Mouse (Mus musculus) myocyte (in vitro differentiated cells): Measurements from ENCODE around the gene Lrrc8b.

Experiments
- CEBPB ChIP-seq: IDR thresholded peaks from 2 replicates; pipeline ENCODE4 v1.6.1; 2011; ENCODE audit warnings: mild to moderate bottlenecking, moderate library complexity; ENCODE audit not compliant: poor library complexity, insufficient read depth, severe bottlenecking
- E2F4 ChIP-seq: IDR thresholded peaks from one replicate; pipeline ENCODE4 v1.6.1; 2011; ENCODE audit warnings: mild to moderate bottlenecking, control low read depth, moderate library complexity; ENCODE audit not compliant: insufficient read depth
- MAX ChIP-seq: IDR thresholded peaks from one replicate; pipeline ENCODE4 v1.6.1; 2011; ENCODE audit warnings: low read depth, mild to moderate bottlenecking, control low read depth
- MYOD1 ChIP-seq, 3 experiments: IDR thresholded peaks; one replicate each; pipeline ENCODE4 v1.6.1; 2011; ENCODE audit warnings: control low read depth in 2 of 3, low read depth in 2 of 3, mild to moderate bottlenecking in 2 of 3, moderate library complexity in 1 of 3; ENCODE audit not compliant: insufficient read length in 2 of 3, control insufficient read depth in 1 of 3
- MYOG ChIP-seq, 3 experiments: IDR thresholded peaks; one replicate each; pipeline ENCODE4 v1.6.1; 2011; ENCODE audit warnings: control low read depth in 2 of 3, low read depth in 2 of 3, mild to moderate bottlenecking in 2 of 3; ENCODE audit not compliant: insufficient read length in 2 of 3, control insufficient read depth in 1 of 3, insufficient read depth in 1 of 3
- POLR2A ChIP-seq: IDR thresholded peaks from one replicate; pipeline ENCODE4 v1.6.1; 2011; ENCODE audit warnings: low read depth, mild to moderate bottlenecking, control low read depth, moderate library complexity; ENCODE audit not compliant: insufficient read length
- POLR2AphosphoS2 ChIP-seq: IDR thresholded peaks from one replicate; pipeline ENCODE4 v1.6.1; 2011; ENCODE audit warnings: low read depth, control low read depth; ENCODE audit not compliant: insufficient read length
- REST ChIP-seq: IDR thresholded peaks from one replicate; pipeline ENCODE4 v1.6.1; 2011; ENCODE audit warnings: mild to moderate bottlenecking, control low read depth, moderate library complexity; ENCODE audit not compliant: insufficient read depth, insufficient read length
- SRF ChIP-seq: IDR thresholded peaks from one replicate; pipeline ENCODE4 v1.6.1; 2011; ENCODE audit warnings: low read depth; ENCODE audit not compliant: control insufficient read depth, insufficient read length
- TCF12 ChIP-seq: IDR thresholded peaks from one replicate; pipeline ENCODE4 v1.6.1; 2011; ENCODE audit warnings: mild to moderate bottlenecking, control low read depth; ENCODE audit not compliant: poor library complexity, insufficient read depth, severe bottlenecking
- TCF3 ChIP-seq: IDR thresholded peaks from one replicate; pipeline ENCODE4 v1.6.1; 2011; ENCODE audit warnings: low read depth, control low read depth; ENCODE audit not compliant: insufficient read length
- USF1 ChIP-seq: IDR thresholded peaks from one replicate; pipeline ENCODE4 v1.6.1; 2011; ENCODE audit warnings: low read depth, mild to moderate bottlenecking, control low read depth, moderate library complexity

DNA sequence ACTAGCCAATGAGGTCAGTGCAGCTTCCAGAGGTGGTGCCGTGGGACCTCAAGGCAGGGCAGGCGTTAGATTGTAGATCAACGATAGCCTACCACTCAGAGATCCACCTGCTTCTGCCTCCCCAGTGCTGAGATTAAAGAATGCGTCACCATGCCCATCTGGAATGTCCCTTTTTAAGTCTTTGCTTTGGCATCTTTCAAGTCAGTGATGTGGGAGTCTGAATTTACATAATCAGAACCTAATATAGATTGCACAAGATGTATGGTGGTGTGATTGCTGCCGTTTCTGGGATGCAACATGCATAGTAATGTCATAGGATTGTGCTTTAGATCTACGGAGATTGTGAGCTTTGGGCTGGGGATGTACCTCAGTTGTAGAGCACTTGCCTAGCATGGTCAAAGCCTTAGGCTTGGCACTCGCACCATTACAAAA, 50.9 kb downstream of the Lrrc8b start:
- TF ChIP-seq TCF12 (no peak), POLR2A (no peak), E2F4 (no peak), MAX (no peak), POLR2AphosphoS2 (no peak), CEBPB (no peak), MYOD1 (IDR thresholded peaks at IDR 0.05; ENCODE audit: control insufficient read depth in 1 of 3, insufficient read length in 2 of 3, low read depth in 2 of 3) (no peak), MYOG (IDR thresholded peaks at IDR 0.05; ENCODE audit: control insufficient read depth in 1 of 3, insufficient read depth in 1 of 3, insufficient read length in 2 of 3, low read depth in 2 of 3) (no peak), REST (no peak), USF1 (no peak), SRF (no peak), TCF3 (no peak)
